Mouse (Mus musculus): ENCODE measurements around the gene Il31.
"Not testable (repeated sequence)": the region's sequence is repeated elsewhere in the genome, so short reads cannot be mapped to it uniquely, and the experiment has no call there.

The Il31 gene

GRCm38 (mm10) chr5:123489112-123489785 lies at the start of gene Il31, which contains the start of gene Lrrc43:
Gene Il31 (minus strand): TSS chr5:123489489.
Gene Lrrc43 (plus strand): TSS chr5:123489305.
- DNase-seq (ENCODE audit: low read depth, low spot score) = no peak

- no peak for DNase-seq (ENCODE audit: low read depth, low spot score)
Measured at GRCm38 (mm10) chr5:123533801-123534200, 44.5 kb upstream of the Il31 start.

GRCm38 (mm10) chr5:123530056-123530455 lies 40.8 kb upstream of the Il31 start:
- no peak for DNase-seq (ENCODE audit: low read depth, low spot score)

- no peak for DNase-seq (ENCODE audit: low read depth, low spot score)
Measured at GRCm38 (mm10) chr5:123528641-123529040, 39.4 kb upstream of the Il31 start.

- no peak for DNase-seq (ENCODE audit: low read depth, low spot score)
Measured at GRCm38 (mm10) chr5:123525916-123526495, 36.7 kb upstream of the Il31 start.

- no peak for DNase-seq (ENCODE audit: low read depth, low spot score)
Measured at GRCm38 (mm10) chr5:123525281-123525680, 36.0 kb upstream of the Il31 start, which contains the start of gene Gm49027. Gene Gm49027 (minus strand): TSS chr5:123525488.

- DNase-seq (ENCODE audit: low read depth, low spot score) = no peak
Measured at GRCm38 (mm10) chr5:123524393-123524750, 35.1 kb upstream of the Il31 start.

GRCm38 (mm10) chr5:123523692-123524392 lies 34.6 kb upstream of the Il31 start, which contains the start of gene Diablo:
Gene Diablo (minus strand): TSS chr5:123524176.
- DNase-seq (ENCODE audit: low read depth, low spot score) = peak; percentile 95

GRCm38 (mm10) chr5:123522166-123522565 lies 32.9 kb upstream of the Il31 start:
- no peak for DNase-seq (ENCODE audit: low read depth, low spot score)

GRCm38 (mm10) chr5:123521621-123522020 lies 32.3 kb upstream of the Il31 start:
- no peak for DNase-seq (ENCODE audit: low read depth, low spot score)

GRCm38 (mm10) chr5:123520666-123521065 lies 31.4 kb upstream of the Il31 start:
- DNase-seq (ENCODE audit: low read depth, low spot score) = no peak

- no peak for DNase-seq (ENCODE audit: low read depth, low spot score)
Measured at GRCm38 (mm10) chr5:123514871-123515270, 25.6 kb upstream of the Il31 start.

GRCm38 (mm10) chr5:123512102-123512501 lies 22.8 kb upstream of the Il31 start:
- no peak for DNase-seq (ENCODE audit: low read depth, low spot score)

- DNase-seq (ENCODE audit: low read depth, low spot score) = not testable (repeated sequence)
Measured at GRCm38 (mm10) chr5:123511426-123511825, 22.1 kb upstream of the Il31 start.

GRCm38 (mm10) chr5:123510160-123510559 lies 20.9 kb upstream of the Il31 start, which contains the start of gene B3gnt4:
Gene B3gnt4 (plus strand): TSS chr5:123510460.
- DNase-seq (ENCODE audit: low read depth, low spot score) = no peak

GRCm38 (mm10) chr5:123508921-123509320 lies 19.6 kb upstream of the Il31 start:
- DNase-seq (ENCODE audit: low read depth, low spot score) = no peak

GRCm38 (mm10) chr5:123507936-123508723 lies 18.8 kb upstream of the Il31 start:
- DNase-seq (ENCODE audit: low read depth, low spot score) = peak; percentile 60

GRCm38 (mm10) chr5:123501973-123502372 lies 12.7 kb upstream of the Il31 start:
- no peak for DNase-seq (ENCODE audit: low read depth, low spot score)

- no peak for DNase-seq (ENCODE audit: low read depth, low spot score)
Measured at GRCm38 (mm10) chr5:123499717-123500116, 10.4 kb upstream of the Il31 start.

- peak; percentile 58 for DNase-seq (ENCODE audit: low read depth, low spot score)
Measured at GRCm38 (mm10) chr5:123489935-123490334, 646 bp upstream of the Il31 start.

- DNase-seq (ENCODE audit: low read depth, low spot score) = no peak
Measured at GRCm38 (mm10) chr5:123487659-123488395, 1.5 kb downstream of the Il31 start.

Data from skeletal muscle tissue, adult 2 months (tissue).